Comparison of ENCODE assay signal across 15 mouse cellular contexts in genomic region chr4:87905149-87905771, GRCm38 (mm10).
"Had no signal": no experiment of that assay in that cellular context is flagged by ENCODE, and none has a peak within 500 bp of the region (broad histone marks: within the 10 kb centered on the region; RNA-seq: fewer than 3 reads in every experiment).

No protein-coding gene starts in this region.

- DNase-seq: lung, embryonic 14.5 days; lung, postnatal 10 days; lung, postnatal 4 days; midbrain, embryonic 14.5 days; retina, postnatal 1 day; right cerebral cortex, adult 18-20 months; right cerebral cortex, postnatal 25 days; right cerebral cortex, postnatal 4 days; spleen, adult 18-20 months; thymus, adult 18-20 months; thymus, postnatal 14 days; thymus, postnatal 36 days had no signal

- H3K27me3 ChIP-seq: midbrain, embryonic 12.5 days; neural tube, embryonic 12.5 days had no signal

- H3K9me3 ChIP-seq: midbrain, embryonic 10.5 days; midbrain, embryonic 12.5 days; neural tube, embryonic 12.5 days had no signal

- H3K4me3 ChIP-seq: midbrain, embryonic 10.5 days; midbrain, embryonic 12.5 days; neural tube, embryonic 12.5 days had no signal

- H3K27ac ChIP-seq: midbrain, embryonic 10.5 days; midbrain, embryonic 12.5 days; neural tube, embryonic 12.5 days had no signal

- H3K9ac ChIP-seq: lung, embryonic 14.5 days; midbrain, embryonic 12.5 days; neural tube, embryonic 12.5 days had no signal

- H3K4me2 ChIP-seq: lung, embryonic 14.5 days; midbrain, embryonic 12.5 days; neural tube, embryonic 12.5 days had no signal

- H3K4me1 ChIP-seq: neural tube, embryonic 12.5 days had no signal

- H3K36me3 ChIP-seq: midbrain, embryonic 10.5 days; midbrain, embryonic 12.5 days; neural tube, embryonic 12.5 days had no signal
